27 mouse cellular contexts compared by ENCODE assay signal in genomic region chr1:171774266-171774665, GRCm38 (mm10). TPM values are rescaled to one million over a fixed set of nuclear protein-coding genes. Genes with fewer than 3 reads are reported as not detected.
"Had no signal": no experiment of that assay in that cellular context is flagged by ENCODE, and none has a peak within 500 bp of the region (broad histone marks: within the 10 kb centered on the region; RNA-seq: fewer than 3 reads in every experiment).

No protein-coding gene starts in this region.

- H3K4me1 ChIP-seq: embryonic facial prominence, embryonic 10.5 days; embryonic facial prominence, embryonic 12.5 days; embryonic facial prominence, embryonic 13.5 days; embryonic facial prominence, embryonic 15.5 days; forebrain, embryonic 12.5 days; forebrain, embryonic 13.5 days; forebrain, embryonic 15.5 days had no signal

- ATAC-seq: forebrain, embryonic 13.5 days had no signal

- H3K9ac ChIP-seq: embryonic facial prominence, embryonic 12.5 days; embryonic facial prominence, embryonic 13.5 days; embryonic facial prominence, embryonic 15.5 days; forebrain, embryonic 12.5 days; forebrain, embryonic 13.5 days; forebrain, embryonic 15.5 days; forebrain, postnatal 0 days had no signal

- H3K36me3 ChIP-seq: embryonic facial prominence, embryonic 10.5 days; embryonic facial prominence, embryonic 12.5 days; embryonic facial prominence, embryonic 13.5 days; embryonic facial prominence, embryonic 15.5 days; forebrain, embryonic 10.5 days; forebrain, embryonic 12.5 days; forebrain, embryonic 15.5 days had no signal

- H3K9me3 ChIP-seq: embryonic facial prominence, embryonic 10.5 days; embryonic facial prominence, embryonic 12.5 days; embryonic facial prominence, embryonic 13.5 days; embryonic facial prominence, embryonic 15.5 days; forebrain, embryonic 10.5 days; forebrain, embryonic 12.5 days; forebrain, embryonic 13.5 days; forebrain, embryonic 15.5 days had no signal

- DNase-seq: cerebellum, adult 2 months; cerebellum, adult 8-10 months; cerebellum, adult 9-10 months; cerebellum, adult 9-11 months; cerebellum, postnatal 10 days; cerebellum, postnatal 14 days; cerebellum, postnatal 25 days; cerebellum, postnatal 36 days; embryo, embryonic 11 days; gastrocnemius, adult 2 months; gastrocnemius, postnatal 10 days; gastrocnemius, postnatal 14 days; gastrocnemius, postnatal 25 days; gastrocnemius, postnatal 36 days; heart, adult 18-20 months; heart, adult 2 months had no signal

- H3K27ac ChIP-seq: embryonic facial prominence, embryonic 10.5 days; embryonic facial prominence, embryonic 12.5 days; embryonic facial prominence, embryonic 13.5 days; embryonic facial prominence, embryonic 15.5 days; forebrain, embryonic 10.5 days; forebrain, embryonic 12.5 days; forebrain, embryonic 13.5 days; forebrain, embryonic 15.5 days; gastrocnemius, adult 2 months; heart, adult 2 months had no signal

- H3K27me3 ChIP-seq: embryonic facial prominence, embryonic 12.5 days; embryonic facial prominence, embryonic 13.5 days; embryonic facial prominence, embryonic 15.5 days; forebrain, embryonic 12.5 days; forebrain, embryonic 13.5 days; forebrain, embryonic 15.5 days had no signal

- H3K4me3 ChIP-seq: embryonic facial prominence, embryonic 10.5 days; embryonic facial prominence, embryonic 12.5 days; embryonic facial prominence, embryonic 13.5 days; embryonic facial prominence, embryonic 15.5 days; erythroblast, embryonic 14.5 days; forebrain, embryonic 10.5 days; forebrain, embryonic 12.5 days; forebrain, embryonic 13.5 days; forebrain, embryonic 15.5 days; gastrocnemius, adult 2 months; heart, adult 2 months had no signal

- H3K4me2 ChIP-seq: embryonic facial prominence, embryonic 12.5 days; embryonic facial prominence, embryonic 13.5 days; embryonic facial prominence, embryonic 15.5 days; forebrain, embryonic 12.5 days; forebrain, embryonic 13.5 days; forebrain, embryonic 15.5 days had no signal

RNA-seq across cellular contexts. Expression of gene Slamf1, which starts 7.3 kb away (rescaled TPM):
- total RNA-seq: gastrocnemius, adult 2 months; gastrocnemius, postnatal 14 days; gastrocnemius, postnatal 25 days; granulocyte monocyte progenitor cell, adult 5-6 weeks had no signal
- polyA plus RNA-seq: cerebellum, adult 2 months had no signal
